Mouse (Mus musculus) telencephalon, adult 2 months (tissue): ENCODE results near the gene Gm26620.
A peak's percentile ranks its signal among the peaks of the same experiment; 100 is the strongest.

Experiments used
- DNase-seq: peaks from one replicate; pipeline ENCODE4 v3.0.0-alpha.2; 2011; ENCODE audit warnings: low read depth, low spot score

The Gm26620 gene

GRCm38 (mm10) chr1:170868905-170869283 lies 16.0 kb upstream of the Gm26620 start:
- DNase-seq = no peak

- DNase-seq = no peak
Observed at GRCm38 (mm10) chr1:170871402-170871801, 13.5 kb upstream of the Gm26620 start.

DNA sequence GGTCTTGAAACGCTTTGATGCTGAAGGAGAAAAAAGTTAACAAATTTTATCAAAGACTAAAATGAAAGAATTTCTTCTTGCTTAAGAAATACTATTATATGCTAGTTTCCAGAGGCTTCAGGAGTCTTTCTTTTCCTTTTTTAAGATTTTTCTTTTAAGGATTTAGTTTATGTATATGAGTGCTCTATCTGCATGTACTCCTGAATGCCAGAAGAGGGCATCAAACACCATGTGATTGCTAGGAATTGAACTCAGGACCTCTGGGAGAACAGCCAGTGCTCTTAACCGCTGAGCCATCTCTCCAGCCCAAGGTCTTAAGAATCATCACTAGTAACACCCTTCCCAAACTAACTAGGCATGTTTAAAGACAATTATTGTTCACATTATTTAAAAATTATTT lies 12.9 kb upstream of the Gm26620 start:
- no peak for DNase-seq

DNA sequence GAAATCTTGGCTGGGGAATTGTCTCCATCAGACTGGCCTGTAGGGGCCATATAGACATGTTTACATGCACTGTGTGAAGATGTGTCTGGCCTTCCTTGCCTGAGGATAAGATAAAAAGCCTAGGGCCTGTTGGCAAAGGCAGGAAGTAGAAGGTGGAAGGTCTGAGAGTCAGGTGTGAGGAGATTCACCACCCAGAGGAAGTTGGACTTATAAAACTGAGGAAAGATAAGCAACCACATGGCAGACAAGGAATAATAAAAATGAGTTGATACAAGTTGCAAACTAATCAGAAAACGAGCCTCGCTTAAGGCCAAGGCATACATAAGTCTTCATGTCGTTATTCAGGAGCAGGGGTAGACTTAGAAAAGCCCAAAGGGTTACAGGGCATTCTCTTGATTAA lies 9.2 kb upstream of the Gm26620 start:
- DNase-seq = no peak

DNA sequence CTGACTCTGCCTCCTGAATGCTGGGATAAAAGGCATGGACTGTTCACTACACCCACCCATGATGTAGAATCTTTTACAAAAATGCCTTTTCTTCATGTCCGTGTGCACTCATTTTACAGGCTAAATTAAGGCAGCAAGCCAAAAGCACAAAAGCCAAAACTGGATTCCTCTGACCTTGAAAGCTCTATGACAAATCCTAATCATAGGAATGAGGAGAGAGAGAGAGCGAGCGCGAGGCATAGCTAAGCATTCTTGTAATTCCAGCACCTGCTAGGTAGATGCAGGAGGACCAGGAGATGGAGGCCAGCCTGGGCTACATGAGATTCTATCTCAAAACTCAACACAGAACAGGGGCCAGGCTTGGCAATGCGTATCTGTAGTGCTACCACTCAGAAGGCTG lies 8.0 kb upstream of the Gm26620 start:
- DNase-seq = no peak

GRCm38 (mm10) chr1:170882915-170883485 lies 1.9 kb upstream of the Gm26620 start:
- no peak for DNase-seq

- no peak for DNase-seq
Observed at GRCm38 (mm10) chr1:170884390-170884789, 475 bp upstream of the Gm26620 start.

- DNase-seq = no peak
Observed at GRCm38 (mm10) chr1:170886044-170886458, 1.2 kb downstream of the Gm26620 start.

DNA sequence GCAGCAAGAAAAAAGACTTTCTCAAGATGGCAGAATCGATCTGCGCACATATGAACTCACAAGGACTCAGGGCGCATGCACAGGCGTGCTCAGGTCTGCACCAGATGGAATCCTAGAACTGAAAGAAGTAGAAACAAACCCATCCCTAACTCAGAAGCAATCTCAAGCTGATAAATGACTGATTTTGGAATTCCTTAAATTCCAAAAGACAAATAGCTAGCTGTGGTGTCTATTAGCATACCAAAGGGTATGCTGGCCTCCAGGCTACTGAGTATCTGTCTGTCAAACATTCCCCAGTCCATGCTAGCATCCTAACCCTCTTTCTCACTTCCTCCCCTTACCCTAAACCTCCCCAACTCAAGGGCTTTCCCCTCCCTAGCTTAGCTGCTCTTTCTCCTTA lies 4.4 kb downstream of the Gm26620 start:
- DNase-seq = no peak

- no peak for DNase-seq
Observed at GRCm38 (mm10) chr1:170891646-170892045, 6.8 kb downstream of the Gm26620 start.

DNA sequence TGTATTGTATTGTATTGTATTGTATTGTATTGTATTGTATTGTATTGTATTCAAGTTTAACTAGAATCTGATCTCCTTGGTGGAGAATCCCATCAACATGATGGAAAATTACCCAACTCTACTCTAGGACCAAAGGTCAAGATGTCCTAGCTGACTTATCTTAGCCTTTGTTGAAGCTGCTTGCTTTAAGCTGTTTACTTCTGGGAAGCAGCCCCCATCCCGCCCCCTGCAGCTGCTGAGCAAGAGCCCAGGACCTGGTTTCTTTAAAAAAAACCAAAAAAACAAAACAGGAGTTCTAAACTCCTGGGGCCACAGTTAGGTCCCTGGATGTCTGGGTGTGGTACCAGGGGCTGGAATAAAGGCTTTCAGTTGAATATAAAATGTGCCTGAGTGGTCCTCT lies 7.4 kb downstream of the Gm26620 start:
- DNase-seq = no peak

DNA sequence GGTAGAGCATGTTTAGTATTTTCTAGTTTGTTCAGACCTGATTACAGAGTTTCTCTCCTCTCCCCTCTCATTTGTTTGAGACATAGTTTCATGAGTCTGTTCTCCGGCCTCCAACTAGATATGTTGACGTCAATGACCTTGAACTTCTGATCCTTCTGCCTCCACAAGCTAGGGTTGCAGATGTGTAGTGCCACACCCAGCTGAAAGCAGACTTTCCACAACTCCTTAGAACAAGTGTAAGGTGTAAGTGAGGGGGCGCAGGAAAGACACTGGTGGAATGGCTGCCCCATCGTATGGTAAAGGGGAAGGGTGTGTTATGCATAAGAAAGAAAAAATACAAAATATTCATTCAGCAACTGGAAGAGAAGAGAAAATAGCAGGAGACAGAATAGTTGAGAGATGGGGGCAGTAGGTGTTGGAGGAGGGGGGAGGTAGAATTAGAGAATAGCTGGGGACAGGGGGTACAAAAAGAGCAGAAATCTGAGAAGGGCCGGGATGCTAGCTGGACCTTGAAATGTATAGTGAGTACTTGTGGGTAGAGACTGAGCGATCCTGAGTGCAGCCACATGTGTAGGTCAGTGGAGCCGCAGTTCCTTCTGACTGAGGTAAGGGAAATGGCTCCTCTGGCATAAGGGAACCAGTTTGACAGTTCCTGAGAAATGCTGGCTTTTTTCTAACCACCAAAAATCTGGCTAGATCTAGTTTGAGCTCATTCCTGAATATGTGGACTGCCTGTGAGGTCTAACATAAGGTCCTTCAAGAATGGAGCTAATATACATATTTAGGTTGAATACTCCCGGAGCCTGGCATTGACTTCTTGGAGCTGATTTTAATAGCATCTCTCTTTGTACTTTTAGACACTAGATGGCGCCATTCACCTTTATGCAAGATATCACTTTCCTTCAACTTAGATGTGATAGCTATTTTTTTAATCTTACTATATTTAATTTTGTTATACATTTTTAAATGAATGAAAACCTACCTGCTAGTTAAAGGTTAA lies 10.0 kb downstream of the Gm26620 start:
- DNase-seq = peak; percentile 46

DNA sequence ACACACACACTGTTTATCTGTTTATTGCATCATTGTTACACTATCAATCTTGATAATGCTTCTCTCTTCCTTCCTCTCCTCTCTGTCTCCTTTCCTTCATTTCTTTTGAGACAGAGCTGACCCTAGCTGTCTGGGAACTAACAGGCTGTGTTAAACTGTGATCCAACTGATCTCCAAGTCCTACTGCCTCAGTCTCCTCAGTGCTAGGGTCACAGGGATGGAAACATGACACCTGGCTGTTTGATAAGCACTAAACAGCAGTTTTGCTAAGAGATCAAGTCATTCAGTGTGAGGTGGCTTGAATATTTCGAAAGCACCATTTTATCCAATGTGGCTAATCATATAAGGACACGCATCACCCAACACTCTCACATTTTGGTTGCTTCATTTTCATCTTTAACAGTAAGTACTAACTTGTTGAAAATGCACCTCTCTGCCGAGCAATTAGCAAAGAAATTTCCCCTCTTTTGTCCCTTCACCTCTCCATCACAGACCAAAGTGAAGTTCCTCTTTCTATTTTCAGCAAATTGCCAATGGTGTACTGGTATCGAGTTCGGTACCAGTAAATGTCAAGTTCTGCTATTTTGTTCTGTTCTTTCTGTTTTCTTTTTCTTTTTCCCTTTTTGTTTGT lies 11.9 kb downstream of the Gm26620 start:
- DNase-seq = no peak

- peak; percentile 31 for DNase-seq
Observed at GRCm38 (mm10) chr1:170898413-170899075, 13.7 kb downstream of the Gm26620 start.

DNA sequence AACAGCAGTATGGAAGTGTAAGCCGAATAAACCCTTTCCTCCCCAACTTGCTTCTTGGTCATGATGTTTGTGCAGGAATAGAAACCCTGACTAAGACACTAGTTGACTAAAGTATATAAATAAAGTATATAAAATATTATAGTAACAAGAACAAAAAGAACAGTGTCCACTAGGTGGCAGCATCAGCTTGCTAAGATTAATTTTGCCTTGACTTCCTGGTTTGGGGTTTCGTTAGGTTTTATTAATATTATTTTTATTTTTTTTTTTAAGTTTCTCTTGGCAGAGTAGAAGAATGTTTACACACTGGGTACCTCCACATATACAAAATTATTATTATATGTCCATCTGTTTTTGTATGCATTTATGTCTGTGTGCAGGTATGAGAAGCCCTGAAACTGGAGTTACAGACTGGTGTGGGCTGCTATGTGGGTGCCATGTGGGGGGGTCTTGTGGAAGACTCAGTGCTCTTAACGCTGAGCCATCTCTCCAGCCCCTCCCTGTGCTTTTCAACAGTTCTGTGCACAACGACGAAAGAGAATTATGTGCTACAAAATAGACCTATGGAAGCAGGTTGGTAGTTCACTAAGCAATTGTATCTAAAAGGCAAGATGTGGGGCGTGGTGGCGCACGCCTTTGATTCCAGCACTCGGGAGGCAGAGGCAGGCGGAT lies 16.1 kb downstream of the Gm26620 start:
- DNase-seq = peak; percentile 44

GRCm38 (mm10) chr1:170901536-170902238 lies 16.8 kb downstream of the Gm26620 start:
- peak; percentile 50 for DNase-seq

DNA sequence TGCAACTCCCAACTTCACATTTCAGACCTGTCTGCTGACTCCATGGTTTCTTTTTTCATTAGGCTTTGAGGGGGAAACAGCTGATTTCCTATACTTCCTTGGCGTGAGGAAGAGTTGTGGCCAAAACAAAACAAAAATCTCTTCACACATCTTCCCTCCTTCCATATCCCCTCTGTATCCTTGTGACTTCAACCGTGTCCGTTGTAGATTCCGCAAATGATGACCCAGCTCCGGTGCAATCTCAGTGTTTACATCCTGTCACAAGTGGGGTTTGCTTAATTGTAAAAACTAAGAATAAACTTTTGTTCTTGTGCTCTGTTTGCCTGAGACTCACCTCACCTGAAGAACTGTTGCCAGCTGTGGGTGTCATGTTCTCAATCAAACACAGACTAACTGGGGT lies 18.6 kb downstream of the Gm26620 start:
- no peak for DNase-seq

GRCm38 (mm10) chr1:170907111-170907455 lies 22.2 kb downstream of the Gm26620 start:
- no peak for DNase-seq

DNA sequence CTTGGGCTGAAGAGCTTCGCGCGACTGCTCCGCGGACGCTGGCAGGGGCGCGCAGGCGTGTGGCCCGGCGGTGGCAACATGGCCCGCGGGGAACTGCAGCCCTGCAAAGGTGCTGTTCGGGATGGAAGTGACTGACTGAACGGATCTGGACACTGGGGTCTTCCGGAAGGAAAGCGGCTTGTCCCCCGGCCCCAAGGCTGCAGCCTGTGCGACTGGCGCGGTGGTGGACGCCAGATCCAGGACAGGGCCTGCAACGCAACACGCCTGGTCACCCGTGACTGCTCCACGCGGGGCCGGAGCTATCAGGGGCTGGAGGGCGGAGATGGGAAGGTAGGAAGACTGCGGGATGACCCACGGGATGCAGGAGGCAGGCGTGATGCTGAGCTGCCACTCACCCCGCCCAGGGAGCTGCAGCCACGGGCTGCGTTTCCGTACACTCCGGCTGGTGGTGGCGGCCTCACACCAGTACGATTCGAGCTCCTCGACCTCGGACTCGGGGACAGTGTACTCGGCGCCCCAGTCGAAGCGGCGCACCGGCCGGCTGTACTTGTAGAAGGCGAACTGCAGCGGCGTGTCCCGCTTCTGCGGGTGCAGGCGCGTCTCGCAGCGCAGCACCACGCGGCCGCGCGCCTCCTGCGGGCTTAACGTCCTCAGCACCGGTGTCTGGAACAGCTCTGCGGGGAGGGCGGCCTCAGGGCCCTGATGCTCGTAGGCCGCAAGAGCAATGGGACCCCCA lies 22.8 kb downstream of the Gm26620 start:
- DNase-seq = no peak

DNA sequence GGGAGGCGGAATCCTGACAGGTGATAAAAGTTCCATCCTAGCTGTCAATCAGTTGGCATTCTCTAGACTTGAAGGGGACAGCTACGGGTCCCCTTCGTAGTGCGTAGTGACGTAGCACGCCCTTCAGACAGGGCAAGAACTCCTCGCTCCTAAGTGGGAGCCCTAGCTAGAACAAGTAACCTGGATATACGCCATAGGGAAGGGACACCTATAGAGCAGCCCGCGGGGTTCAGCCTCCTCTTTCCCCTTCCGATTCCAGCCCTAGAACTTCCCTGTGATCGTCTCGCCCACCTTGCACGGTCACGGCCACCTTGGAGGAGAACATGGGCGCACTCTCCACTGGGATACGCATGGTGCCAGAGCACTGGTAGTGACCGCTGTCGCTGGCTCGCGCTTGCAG lies 23.5 kb downstream of the Gm26620 start:
- no peak for DNase-seq
